Mouse (Mus musculus) midbrain, embryonic 15.5 days (tissue): ENCODE data around the gene H2-D1. TPM values are rescaled to one million over a fixed set of nuclear protein-coding genes. Genes with fewer than 3 reads are reported as not detected.

ENCODE experiments used
- ATAC-seq: fragments of 200-750 bp; cut with Nextera tagmentation; replicated peaks from 2 replicates; pipeline ENCODE4 v1.8.0; 2017; ENCODE audit warnings: moderate TSS enrichment
- H3K27ac ChIP-seq: fragments of 300-500 bp; sonication (generic); 2 replicates; pipeline ENCODE4 v1.5.1; 2015; ENCODE audit warnings: mild to moderate bottlenecking, inconsistent platforms
- H3K27me3 ChIP-seq: fragments of 300-500 bp; sonication (generic); replicated peaks from 2 replicates; pipeline ENCODE4 v1.6.1; 2015; ENCODE audit warnings: inconsistent platforms
- H3K36me3 ChIP-seq: fragments of 300-500 bp; sonication (generic); replicated peaks from 2 replicates; pipeline ENCODE4 v1.6.1; 2015; ENCODE audit warnings: inconsistent platforms
- H3K4me1 ChIP-seq: fragments of 300-500 bp; sonication (generic); 2 replicates; pipeline ENCODE4 v1.6.1; 2015; ENCODE audit warnings: inconsistent platforms
- H3K4me2 ChIP-seq: fragments of 300-500 bp; sonication (generic); 2 replicates; pipeline ENCODE4 v1.6.1; 2015; ENCODE audit warnings: inconsistent platforms, mild to moderate bottlenecking, moderate library complexity
- H3K4me3 ChIP-seq: fragments of 300-500 bp; sonication (generic); 2 replicates; pipeline ENCODE4 v1.5.1; 2015; ENCODE audit warnings: mild to moderate bottlenecking, inconsistent platforms
- H3K9ac ChIP-seq: fragments of 300-500 bp; sonication (generic); 2 replicates; pipeline ENCODE4 v1.6.1; 2015; ENCODE audit warnings: mild to moderate bottlenecking, inconsistent platforms
- H3K9me3 ChIP-seq: fragments of 300-500 bp; sonication (generic); 2 replicates; pipeline ENCODE4 v1.6.1; 2016; ENCODE audit warnings: inconsistent platforms
- WGBS: fragments of 180-500 bp; shearing (Covaris S2); methylation state at CpG from one replicate; pipeline ENCODE4 v1.1.7; 2015; ENCODE audit warnings: mixed read lengths; 5-methylcytosine and 5-hydroxymethylcytosine counted together
- polyA plus RNA-seq: library from polyadenylated mRNA; unstranded; fragments of >200 nt; fragmentation: Nextera tagmentation; extraction: Ambion mirVana; gene quantifications from 2 replicates; pipeline ENCODE4 v1.2.1, GENCODE M21; 2015

Gene H2-D1
- polyA plus RNA-seq, 1 experiment from 2014 or later = 93.4 TPM

DNA sequence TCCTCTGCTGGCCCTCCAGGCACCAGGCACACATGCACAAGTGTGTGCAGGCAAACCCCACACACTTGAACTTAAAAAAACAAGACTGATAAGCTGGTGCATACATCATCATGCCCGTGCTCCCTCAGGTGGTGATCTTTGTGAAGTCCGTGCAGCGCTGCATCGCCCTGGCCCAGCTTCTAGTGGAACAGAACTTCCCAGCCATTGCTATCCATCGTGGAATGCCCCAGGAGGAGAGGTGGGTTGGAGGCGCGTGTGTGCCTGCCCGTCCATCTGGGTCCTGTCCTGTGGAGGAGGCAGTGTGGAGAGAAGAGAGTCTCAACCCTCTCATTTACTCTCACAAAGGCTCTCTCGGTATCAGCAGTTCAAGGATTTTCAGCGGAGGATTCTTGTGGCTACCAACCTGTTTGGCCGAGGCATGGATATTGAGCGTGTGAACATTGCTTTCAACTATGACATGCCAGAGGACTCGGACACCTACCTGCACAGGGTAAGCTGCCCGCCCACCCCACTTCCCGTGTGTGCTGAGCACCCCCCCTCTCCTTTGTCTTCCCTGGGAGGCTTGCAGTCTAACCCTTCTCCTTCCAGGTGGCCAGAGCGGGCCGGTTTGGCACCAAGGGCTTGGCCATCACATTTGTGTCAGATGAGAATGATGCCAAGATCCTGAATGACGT, 9.8 kb upstream of the H2-D1 start:
- H3K4me3 ChIP-seq = no peak overlapping the region
- ATAC-seq = no peak
- peaks cover 62% of the 10 kb centered on the region for H3K36me3 ChIP-seq
- H3K27ac ChIP-seq = no peak overlapping the region
- H3K4me2 ChIP-seq = no peak overlapping the region
- H3K9me3 ChIP-seq = no peaks in the 10 kb centered on the region
- no peak overlapping the region for H3K9ac ChIP-seq
- 0 out of 2 replicates have a peak, but pooled peaks cover under 1% of the 10 kb centered on the region for H3K4me1 ChIP-seq
- 86% methylated on average over 18 of the region's 18 CpGs for WGBS
- no peaks in the 10 kb centered on the region for H3K27me3 ChIP-seq

DNA sequence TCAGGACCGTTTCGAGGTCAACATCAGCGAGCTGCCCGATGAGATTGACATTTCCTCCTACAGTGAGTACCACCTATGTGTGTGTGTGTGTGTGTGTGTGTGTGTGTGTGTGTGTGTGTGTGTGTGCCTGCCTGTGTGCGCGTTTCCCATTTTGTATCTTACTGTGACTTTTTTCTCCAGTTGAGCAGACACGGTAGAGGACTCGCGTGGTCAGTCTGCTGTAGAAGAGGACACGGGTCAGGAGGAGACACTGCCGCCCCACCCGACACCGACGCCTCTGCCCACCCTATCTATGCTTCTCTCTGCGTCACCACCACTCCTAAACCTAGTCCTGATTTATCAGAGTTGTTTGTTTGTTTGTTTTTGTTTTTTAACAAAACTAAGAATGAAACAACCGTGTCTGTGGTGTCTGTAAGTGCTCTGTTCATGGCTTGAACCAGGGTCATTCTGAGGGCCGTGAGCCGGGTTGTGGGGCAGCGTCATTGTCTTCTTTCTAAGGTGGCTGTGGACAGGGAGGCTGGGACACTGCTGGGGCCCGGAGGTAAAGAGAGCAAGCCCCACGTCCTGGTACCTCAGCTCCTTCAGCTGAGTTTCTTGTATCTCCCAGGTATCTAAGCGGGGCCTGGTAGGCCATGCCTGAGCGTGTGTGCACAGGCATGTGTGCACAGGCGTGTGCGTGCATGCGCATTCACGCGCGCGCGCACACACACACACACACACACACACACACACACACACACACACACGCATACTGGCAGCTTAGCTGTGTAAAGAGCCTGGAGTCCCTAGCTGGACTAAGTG, 9.0 kb upstream of the H2-D1 start:
- H3K27ac ChIP-seq = no peak overlapping the region
- H3K4me3 ChIP-seq = no peak overlapping the region
- H3K27me3 ChIP-seq = no peaks in the 10 kb centered on the region
- H3K4me1 ChIP-seq = 0 out of 2 replicates have a peak, but pooled peaks cover 4% of the 10 kb centered on the region
- no peak overlapping the region for H3K4me2 ChIP-seq
- 87% methylated on average over 32 of the region's 32 CpGs for WGBS
- no peak overlapping the region for H3K9ac ChIP-seq
- H3K36me3 ChIP-seq = peaks cover 55% of the 10 kb centered on the region
- no peaks in the 10 kb centered on the region for H3K9me3 ChIP-seq
- peak; percentile 4; the same call in 1 of the 2 replicates for ATAC-seq

DNA sequence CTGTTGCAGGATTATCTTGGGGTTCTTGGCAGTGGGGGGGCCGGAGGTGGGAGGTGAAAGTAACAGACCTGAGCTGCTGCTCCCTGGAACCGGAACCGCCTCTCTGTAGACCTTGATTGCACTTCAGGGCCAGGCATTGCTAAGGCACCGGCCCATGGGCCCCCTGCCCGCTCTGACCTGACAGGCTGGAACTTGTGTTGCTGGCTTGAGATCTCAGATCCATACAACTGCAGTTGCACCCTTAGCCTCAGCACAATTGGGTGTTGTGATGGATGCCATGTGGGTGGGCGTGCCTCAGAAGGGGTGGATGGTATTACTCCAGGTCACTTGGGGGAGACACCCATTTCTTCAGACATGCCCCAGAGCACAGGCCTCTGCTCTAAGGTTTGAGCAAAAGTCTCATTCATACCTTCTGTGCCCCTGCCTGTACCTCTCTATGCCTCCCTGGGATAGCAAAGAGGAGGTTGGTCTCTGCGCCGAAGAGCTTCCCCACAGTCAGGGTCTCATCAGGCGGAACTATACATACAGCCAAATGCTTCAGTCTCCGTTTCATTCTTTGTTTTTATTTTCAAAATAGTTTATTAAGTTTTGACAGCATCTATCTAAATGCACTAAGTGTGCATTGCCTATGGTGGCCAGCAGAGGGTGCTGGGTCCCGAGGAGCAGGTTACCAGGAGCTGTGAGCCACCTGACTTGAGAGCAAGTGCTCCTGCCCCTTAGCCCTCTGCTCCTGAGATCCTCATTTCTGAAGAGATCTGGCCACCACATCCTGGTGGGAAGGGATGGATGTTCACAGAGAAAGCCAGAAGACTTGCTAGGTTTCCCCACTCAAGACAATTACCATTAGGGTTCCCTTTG, 8.1 kb upstream of the H2-D1 start:
- Histone ChIP-seq H3K4me3 (no peak overlapping the region), H3K27me3 (no peaks in the 10 kb centered on the region), H3K4me2 (no peak overlapping the region), H3K27ac (no peak overlapping the region), H3K9ac (no peak overlapping the region), H3K4me1 (0 out of 2 replicates have a peak, but pooled peaks cover 4% of the 10 kb centered on the region), H3K9me3 (no peaks in the 10 kb centered on the region), H3K36me3 (peaks cover 45% of the 10 kb centered on the region)
- peak; percentile 30 for ATAC-seq
- WGBS = 58% methylated on average over 11 of the region's 11 CpGs

DNA sequence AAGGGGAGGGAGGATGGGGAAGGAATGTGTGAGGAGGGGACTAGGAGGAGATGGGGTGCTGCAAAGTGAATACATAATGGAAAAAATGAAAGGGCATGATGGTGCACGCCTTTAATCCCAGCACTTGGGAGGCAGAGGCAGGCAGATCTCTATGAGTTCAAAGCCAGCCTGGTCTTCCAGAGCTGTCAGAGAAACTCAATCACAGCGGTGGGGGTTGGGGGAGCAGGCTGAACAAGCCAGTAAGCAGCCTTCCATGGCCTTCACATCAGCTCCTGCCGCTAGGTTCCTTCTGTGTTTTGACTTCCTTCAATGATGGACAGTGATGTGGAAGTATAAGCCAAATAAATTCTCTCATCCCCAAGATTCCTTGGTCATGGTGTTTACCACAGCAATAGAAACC, 7.2 kb upstream of the H2-D1 start:
- WGBS = 65% methylated on average over 3 of the region's 3 CpGs

DNA sequence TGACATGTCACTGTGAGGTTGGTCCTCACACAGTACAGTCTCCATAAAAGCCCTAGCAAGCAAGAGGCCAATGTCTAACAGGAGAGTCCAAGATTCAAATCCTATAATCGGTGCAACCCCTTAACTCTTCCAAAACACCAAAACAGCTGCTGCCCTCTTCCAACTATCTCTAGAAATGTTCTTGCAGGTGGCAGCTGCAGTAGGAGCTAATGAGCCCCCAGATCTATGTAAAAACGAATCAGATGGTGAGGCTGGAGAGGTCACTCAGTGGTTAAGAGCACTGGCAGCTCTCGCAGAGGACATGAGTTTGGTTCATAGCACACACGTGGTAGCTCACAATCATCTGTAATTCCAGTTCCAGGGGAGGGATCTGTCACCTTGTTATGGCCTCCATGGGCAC, 6.8 kb upstream of the H2-D1 start:
- Histone ChIP-seq H3K27me3 (no peaks in the 10 kb centered on the region), H3K36me3 (peaks cover 34% of the 10 kb centered on the region), H3K9me3 (no peaks in the 10 kb centered on the region), H3K4me3 (no peak overlapping the region), H3K4me1 (0 out of 2 replicates have a peak, but pooled peaks cover 4% of the 10 kb centered on the region), H3K27ac (no peak overlapping the region), H3K4me2 (no peak overlapping the region), H3K9ac (no peak overlapping the region)
- ATAC-seq = no peak
- WGBS = 67% methylated on average over 4 of the region's 4 CpGs

More for the DNA sequence above, 7.2 kb upstream of the H2-D1 start:
- no peak for ATAC-seq
- Histone ChIP-seq H3K4me3 (no peak overlapping the region), H3K9ac (no peak overlapping the region), H3K36me3 (peaks cover 38% of the 10 kb centered on the region), H3K27me3 (no peaks in the 10 kb centered on the region), H3K27ac (no peak overlapping the region), H3K9me3 (no peaks in the 10 kb centered on the region), H3K4me1 (0 out of 2 replicates have a peak, but pooled peaks cover 4% of the 10 kb centered on the region), H3K4me2 (no peak overlapping the region)

DNA sequence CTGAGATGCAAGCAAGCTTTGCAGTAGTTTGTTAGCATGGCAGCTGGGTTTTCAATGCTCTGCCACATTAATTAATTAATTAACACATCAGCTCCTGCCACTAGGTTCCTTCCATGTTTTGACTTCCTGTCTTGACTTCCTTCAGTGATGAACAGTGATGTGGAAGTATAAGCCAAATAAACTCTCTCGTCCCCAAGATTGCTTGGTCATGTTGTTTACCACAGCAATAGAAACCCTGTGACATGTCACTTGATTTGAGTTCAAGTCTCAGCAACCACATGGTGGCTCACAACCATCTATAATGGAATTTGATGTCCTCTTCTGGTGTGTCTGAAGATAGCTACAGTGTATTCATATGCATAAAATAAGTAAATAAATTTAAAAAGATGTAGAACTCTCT, 5.2 kb upstream of the H2-D1 start:
- H3K36me3 ChIP-seq = peaks cover 19% of the 10 kb centered on the region
- H3K27me3 ChIP-seq = 0 out of 2 replicates have a peak, but pooled peaks cover 8% of the 10 kb centered on the region
- H3K9ac ChIP-seq = no peak overlapping the region
- 72% methylated on average over 1 of the region's 1 CpGs for WGBS
- H3K4me1 ChIP-seq = 0 out of 2 replicates have a peak, but pooled peaks cover 4% of the 10 kb centered on the region
- H3K4me3 ChIP-seq = no peak overlapping the region
- H3K9me3 ChIP-seq = no peaks in the 10 kb centered on the region
- no peak overlapping the region for H3K4me2 ChIP-seq
- no peak overlapping the region for H3K27ac ChIP-seq
- ATAC-seq = no peak

DNA sequence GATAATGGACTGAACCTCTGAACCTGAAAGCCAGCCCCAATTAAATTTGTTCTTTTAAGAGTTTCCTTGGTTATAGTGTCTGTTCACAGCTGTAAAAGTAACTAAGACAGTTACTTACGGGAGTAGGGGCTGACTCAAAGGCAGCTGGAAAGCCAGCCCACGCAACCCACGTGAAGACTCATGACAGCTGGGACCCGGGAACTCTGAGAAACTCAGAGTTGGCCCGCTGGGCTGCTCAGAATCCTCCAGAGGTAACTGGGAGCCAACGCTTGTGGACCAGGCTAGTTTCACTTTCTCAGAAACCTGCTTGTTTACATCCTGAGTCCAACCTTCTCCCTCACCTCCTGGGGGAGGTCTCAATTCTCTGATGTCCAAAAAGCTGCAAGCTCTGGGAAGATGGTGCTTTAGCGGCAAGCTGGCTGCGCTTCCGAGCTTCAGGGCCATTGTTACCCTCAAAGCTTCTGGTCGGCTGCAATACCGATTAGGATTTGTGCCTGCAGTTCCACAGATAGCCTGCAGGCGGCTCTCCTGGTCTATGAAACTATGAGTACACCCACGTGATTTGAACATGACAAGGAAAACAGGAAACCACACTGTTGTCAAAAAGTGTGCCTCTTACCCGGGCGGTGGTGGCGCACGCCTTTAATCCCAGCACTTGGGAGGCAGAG, 4.6 kb upstream of the H2-D1 start:
- Histone ChIP-seq H3K27me3 (0 out of 2 replicates have a peak, but pooled peaks cover 8% of the 10 kb centered on the region), H3K36me3 (peaks cover 13% of the 10 kb centered on the region), H3K9ac (no peak overlapping the region), H3K4me3 (no peak overlapping the region), H3K4me1 (0 out of 2 replicates have a peak, but pooled peaks cover 4% of the 10 kb centered on the region), H3K9me3 (no peaks in the 10 kb centered on the region), H3K27ac (no peak overlapping the region), H3K4me2 (peak overlapping the region; percentile 34)
- WGBS = 13% methylated on average over 17 of the region's 17 CpGs
- ATAC-seq = no peak

DNA sequence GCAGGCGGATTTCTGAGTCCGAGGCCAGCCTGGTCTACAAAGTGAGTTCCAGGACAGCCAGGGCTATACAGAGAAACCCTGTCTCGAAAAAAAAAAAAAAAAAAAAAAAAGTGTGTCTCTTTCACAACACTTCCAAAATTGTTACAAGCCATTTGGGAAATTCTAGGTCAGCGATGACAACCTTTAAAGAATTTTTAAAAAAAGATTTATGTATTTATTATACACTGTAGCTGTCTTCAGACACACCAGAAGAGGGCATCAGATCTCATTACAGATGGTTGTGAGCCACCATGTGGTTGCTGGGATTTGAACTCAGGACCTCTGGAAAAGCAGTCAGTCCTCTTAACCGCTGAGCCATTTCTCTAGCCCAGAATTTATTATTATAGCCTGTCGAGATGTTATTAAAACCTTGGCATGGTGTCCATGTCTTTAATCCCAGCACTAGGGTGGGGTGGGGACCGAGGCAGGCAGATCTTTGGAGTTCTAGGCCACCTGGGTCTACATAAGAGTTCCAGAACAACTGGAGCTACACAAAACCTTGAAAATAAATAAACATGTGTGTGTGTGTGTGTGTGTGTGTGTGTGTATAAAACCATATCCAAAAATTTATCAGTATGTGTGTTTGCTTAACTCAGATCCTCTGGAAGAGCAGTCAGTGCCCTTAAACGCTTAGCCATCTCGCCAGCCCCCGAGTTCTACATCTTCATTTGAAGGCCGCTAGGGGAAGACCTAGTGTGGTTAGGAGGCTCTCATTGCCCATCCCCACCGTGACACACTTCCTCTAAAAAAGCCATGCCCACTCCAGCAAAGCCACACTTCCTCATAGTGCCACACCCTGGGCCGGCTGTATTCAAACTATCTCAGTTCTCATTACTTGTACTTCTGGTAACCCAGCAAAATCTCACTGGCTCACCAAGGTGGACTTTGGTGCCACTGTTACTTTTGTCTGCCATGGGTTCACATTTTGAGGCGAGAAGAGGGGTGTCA, 3.7 kb upstream of the H2-D1 start:
- Histone ChIP-seq H3K9ac (no peak overlapping the region), H3K4me1 (peaks cover 7% of the 10 kb centered on the region), H3K4me2 (peak overlapping the region; percentile 34; the same call in 1 of the 2 replicates), H3K9me3 (no peaks in the 10 kb centered on the region), H3K36me3 (peaks cover 6% of the 10 kb centered on the region), H3K4me3 (no peak overlapping the region), H3K27me3 (0 out of 2 replicates have a peak, but pooled peaks cover 8% of the 10 kb centered on the region), H3K27ac (no peak overlapping the region)
- ATAC-seq = no peak
- 60% methylated on average over 13 of the region's 14 CpGs for WGBS

DNA sequence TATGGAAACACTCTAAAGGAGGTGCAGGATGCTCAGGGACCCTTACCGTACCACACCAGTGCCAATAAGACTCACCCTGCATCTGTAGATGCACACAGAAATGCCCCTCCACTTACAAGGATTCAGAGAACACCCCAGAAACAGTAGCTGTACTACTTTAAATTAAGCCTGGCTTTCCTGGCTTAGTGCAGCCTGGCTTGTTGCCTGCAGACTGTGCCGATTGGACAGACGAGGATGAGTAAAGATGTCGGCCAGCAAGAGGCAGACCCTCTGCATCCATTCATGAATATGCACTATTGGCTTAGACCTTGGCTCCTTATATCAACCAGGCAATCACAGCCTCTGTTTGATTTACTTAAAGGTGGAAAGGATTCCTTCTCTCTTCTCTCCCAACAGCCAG, 2.9 kb upstream of the H2-D1 start:
- no peaks in the 10 kb centered on the region for H3K36me3 ChIP-seq
- no peak overlapping the region for H3K4me2 ChIP-seq
- H3K9ac ChIP-seq = no peak overlapping the region
- H3K9me3 ChIP-seq = no peaks in the 10 kb centered on the region
- peaks cover 12% of the 10 kb centered on the region; the same call in 1 of the 2 replicates for H3K27me3 ChIP-seq
- no peak overlapping the region for H3K4me3 ChIP-seq
- no peak overlapping the region for H3K27ac ChIP-seq
- WGBS = 71% methylated on average over 4 of the region's 4 CpGs
- H3K4me1 ChIP-seq = peaks cover 8% of the 10 kb centered on the region
- no peak for ATAC-seq

DNA sequence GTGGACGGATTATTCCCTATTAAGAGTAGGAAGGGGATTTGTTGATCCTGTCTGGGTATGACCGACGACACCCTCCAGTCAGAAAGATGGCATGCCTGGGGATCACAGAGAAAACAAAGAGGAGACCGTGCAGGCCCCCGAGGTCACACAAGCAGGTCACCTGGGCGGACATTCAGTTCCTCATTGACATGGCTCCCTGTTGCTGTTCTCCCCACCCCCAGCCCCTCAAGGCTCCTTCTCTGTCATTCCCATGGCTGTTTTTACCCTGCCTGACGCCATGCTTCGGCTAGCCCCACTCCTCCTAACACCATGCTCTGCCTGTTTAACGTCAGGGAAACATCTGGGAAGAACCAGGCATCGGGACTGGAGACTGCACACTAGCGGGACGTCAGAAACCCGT, 879 bp upstream of the H2-D1 start:
- Histone ChIP-seq H3K4me1 (peaks cover 8% of the 10 kb centered on the region), H3K27ac (no peak overlapping the region), H3K9me3 (no peaks in the 10 kb centered on the region), H3K9ac (no peak overlapping the region), H3K4me2 (no peak overlapping the region), H3K36me3 (no peaks in the 10 kb centered on the region), H3K4me3 (no peak overlapping the region), H3K27me3 (peaks cover 12% of the 10 kb centered on the region; the same call in 1 of the 2 replicates)
- 71% methylated on average over 13 of the region's 13 CpGs for WGBS
- no peak for ATAC-seq

DNA sequence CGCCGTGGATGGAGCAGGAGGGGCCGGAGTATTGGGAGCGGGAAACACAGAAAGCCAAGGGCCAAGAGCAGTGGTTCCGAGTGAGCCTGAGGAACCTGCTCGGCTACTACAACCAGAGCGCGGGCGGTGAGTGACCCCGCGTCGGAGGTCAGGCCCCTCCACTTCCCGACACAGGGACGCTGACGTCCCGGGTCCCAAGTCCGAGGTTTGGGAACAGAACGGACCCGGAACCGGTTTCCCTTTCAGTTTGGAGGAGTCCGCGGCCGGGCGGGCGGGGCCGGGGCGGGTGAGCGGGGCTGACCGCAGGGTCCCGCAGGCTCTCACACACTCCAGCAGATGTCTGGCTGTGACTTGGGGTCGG, 973 bp downstream of the H2-D1 start:
- H3K4me2 ChIP-seq = peak overlapping the region; percentile 94
- H3K27me3 ChIP-seq = peaks cover 12% of the 10 kb centered on the region; the same call in 1 of the 2 replicates
- no peak overlapping the region for H3K27ac ChIP-seq
- H3K4me3 ChIP-seq = peak overlapping the region; percentile 69
- WGBS = 1% methylated on average over 30 of the region's 31 CpGs
- H3K9me3 ChIP-seq = no peaks in the 10 kb centered on the region
- no peaks in the 10 kb centered on the region for H3K36me3 ChIP-seq
- ATAC-seq = peak; percentile 47
- peak overlapping the region; percentile 55 for H3K9ac ChIP-seq
- peaks cover 4% of the 10 kb centered on the region for H3K4me1 ChIP-seq
